Mouse (Mus musculus) cortical plate, adult 2 months (tissue): ENCODE results near the gene Ptbp3.

ENCODE experiments used
- CTCF ChIP-seq: fragments of 200-500 bp; IDR thresholded peaks from 2 replicates; pipeline ENCODE4 v1.5.1; 2011; ENCODE audit warnings: mild to moderate bottlenecking, control low read depth, low read length; ENCODE audit not compliant: insufficient read depth; ENCODE audit errors: extremely low read depth
- POLR2A ChIP-seq: fragments of 200-500 bp; IDR thresholded peaks from 2 replicates; pipeline ENCODE4 v1.6.1; 2011; ENCODE audit warnings: mild to moderate bottlenecking, low read length, control low read depth; ENCODE audit not compliant: insufficient read depth; ENCODE audit errors: extremely low read depth

GRCm38 (mm10) chr4:59422025-59422783, 127.0 kb downstream of the Ptbp3 start:
- no peak for TF ChIP-seq CTCF
- no peak for TF ChIP-seq POLR2A
